Mouse (Mus musculus): ENCODE results near the gene Swi5.

Gene Swi5

GRCm38 (mm10) chr2:32287923-32288367 is at the start of gene Swi5:
Gene Swi5, minus strand, starts transcription at chr2:32288075.
- peak; percentile 98 for DNase-seq (ENCODE audit: extremely low read depth, low read depth)

- no peak for DNase-seq (ENCODE audit: extremely low read depth, low read depth)
Measured at GRCm38 (mm10) chr2:32335888-32336287, 48.0 kb upstream of the Swi5 start.

GRCm38 (mm10) chr2:32332159-32332558 is 44.3 kb upstream of the Swi5 start:
- no peak for DNase-seq (ENCODE audit: extremely low read depth, low read depth)

GRCm38 (mm10) chr2:32329531-32329930 is 41.7 kb upstream of the Swi5 start:
- DNase-seq (ENCODE audit: extremely low read depth, low read depth), result no peak

DNA sequence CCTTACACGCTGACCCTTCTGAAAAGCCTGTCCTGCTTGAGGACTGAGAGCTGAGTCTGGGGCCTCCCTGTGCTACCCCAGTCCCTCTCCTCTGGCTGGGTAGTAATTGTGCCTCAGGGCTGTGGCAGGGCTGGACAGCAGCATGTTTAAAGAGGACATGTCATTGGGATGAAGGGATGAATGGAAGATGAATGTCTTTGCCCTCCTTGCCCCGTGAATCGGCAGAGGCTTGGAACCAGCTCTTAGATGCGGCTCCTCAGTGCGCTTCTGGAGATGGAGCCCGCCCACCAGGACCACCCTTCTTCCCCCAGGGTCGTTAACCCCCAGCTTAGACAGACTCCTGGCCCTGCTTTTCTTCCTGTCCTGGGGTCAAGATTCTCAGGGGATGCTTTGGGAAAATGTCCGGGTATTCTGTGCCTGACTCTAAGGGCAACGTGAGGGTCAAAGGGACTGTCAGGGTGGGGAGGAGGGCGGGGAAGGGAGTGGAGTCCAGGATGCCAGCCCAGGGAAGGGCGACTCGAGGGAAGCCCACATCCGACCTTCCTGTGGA is 41.1 kb upstream of the Swi5 start:
- no peak for DNase-seq (ENCODE audit: extremely low read depth, low read depth)

GRCm38 (mm10) chr2:32327200-32327599 is 39.3 kb upstream of the Swi5 start:
- no peak for DNase-seq (ENCODE audit: extremely low read depth, low read depth)

DNA sequence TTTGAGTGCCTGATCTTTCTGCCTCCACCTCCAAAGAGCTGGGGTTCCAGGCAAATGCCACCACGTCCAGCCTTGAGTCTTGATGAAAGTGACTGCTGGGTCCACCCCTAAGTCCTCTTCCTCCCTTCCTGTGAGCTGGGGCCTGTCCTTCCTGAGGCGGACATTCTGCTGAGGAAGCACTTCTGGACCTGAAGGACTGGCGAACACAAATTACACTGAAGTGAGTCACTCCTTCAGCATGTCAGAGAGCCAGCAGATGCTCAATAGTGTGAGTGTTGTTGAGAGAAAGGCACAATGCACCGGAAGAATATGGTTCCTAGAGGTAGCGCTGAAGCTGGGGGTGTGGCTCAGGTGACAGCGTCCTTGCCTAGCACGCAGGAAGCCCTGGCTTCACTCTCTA is 37.5 kb upstream of the Swi5 start:
- no peak for DNase-seq (ENCODE audit: extremely low read depth, low read depth)

GRCm38 (mm10) chr2:32324322-32324721 is 36.4 kb upstream of the Swi5 start:
- DNase-seq (ENCODE audit: extremely low read depth, low read depth), result no peak

DNA sequence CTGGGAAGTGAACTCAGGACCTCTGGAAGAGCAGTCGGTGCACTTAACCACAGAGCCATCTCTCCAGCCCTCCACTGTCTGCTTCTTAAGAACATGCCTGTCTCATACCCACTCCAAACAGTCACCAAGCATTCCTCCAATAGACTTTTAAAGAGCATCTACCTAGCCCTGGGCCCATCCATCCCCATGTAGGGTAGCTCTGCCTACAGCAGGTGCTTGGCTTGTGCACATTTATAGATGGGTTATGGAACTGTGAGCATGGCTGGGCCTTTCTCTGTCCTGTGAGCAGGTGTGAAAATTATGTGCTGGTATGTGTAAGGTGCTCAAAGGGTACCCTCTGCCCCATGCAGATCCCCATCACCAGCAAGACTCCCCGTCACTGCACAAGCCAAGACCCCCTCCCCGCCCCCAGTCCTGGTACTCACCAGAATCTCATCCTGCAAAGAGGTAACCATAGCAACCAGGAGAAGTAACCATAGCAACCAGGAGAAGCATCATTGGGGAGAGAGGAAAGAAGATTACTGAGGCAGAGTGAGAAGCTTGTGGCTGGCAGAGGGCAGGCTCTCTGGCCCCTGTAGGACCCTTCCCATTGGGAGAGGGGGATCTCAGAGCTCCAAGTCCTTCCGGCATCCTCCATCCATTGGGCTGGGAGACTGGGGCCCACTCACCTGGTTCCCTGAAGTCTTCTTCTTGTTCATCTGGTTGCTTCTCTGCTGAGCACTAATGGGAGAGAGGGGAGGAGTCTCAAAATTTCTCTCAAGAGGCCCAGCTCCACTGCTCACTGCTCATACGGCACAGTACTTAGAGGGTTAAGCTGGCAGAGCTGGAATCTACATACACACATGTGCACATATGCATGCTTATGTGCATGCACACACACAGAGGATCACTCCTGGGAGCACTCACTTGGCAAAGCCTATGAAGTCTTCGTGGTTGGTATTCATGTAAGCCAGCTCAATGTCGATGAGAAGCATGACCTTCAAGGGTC is 35.2 kb upstream of the Swi5 start:
- no peak for DNase-seq (ENCODE audit: extremely low read depth, low read depth)

DNA sequence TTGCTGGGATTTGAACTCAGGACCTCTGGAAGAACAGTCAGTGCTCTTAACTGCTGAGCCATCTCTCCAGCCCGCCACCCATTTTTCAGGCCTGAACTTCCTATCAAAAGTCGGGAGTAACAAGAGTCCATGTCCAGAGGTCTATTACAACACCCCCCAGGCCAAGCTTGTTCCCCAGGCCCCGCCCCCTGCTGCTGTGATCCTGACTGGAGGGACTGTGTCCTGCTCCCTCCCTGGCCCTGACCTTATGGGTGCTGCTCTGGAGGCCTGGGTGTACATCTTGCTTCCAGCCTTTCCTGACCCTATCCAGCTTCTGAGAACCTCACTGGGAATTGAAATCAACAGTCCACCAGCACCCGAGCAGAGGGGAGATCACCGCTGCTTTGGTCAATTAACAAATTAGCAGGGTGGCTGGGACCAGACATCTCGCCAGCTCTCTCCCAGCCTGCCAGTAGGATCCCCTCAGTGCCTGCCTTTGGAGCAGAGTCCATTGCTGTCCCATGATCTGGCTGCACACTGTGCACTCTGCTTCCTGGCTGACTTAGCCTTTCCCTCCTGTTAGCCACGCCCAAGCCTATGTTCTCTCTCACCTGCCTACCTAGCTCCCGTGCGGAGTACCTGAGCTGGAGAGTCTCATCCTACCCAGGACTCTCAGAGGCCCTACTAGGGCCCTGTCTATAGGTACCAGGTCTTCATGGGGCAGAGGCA is 33.9 kb upstream of the Swi5 start:
- DNase-seq (ENCODE audit: extremely low read depth, low read depth), result no peak

- DNase-seq (ENCODE audit: extremely low read depth, low read depth), result no peak
Measured at GRCm38 (mm10) chr2:32320721-32321120, 32.8 kb upstream of the Swi5 start.

GRCm38 (mm10) chr2:32319586-32320580 is 32.0 kb upstream of the Swi5 start:
- no peak for DNase-seq (ENCODE audit: extremely low read depth, low read depth)

- no peak for DNase-seq (ENCODE audit: extremely low read depth, low read depth)
Measured at GRCm38 (mm10) chr2:32318709-32319585, 31.1 kb upstream of the Swi5 start.

- no peak for DNase-seq (ENCODE audit: extremely low read depth, low read depth)
Measured at GRCm38 (mm10) chr2:32317791-32318417, 30.0 kb upstream of the Swi5 start.

GRCm38 (mm10) chr2:32316887-32317656 is 29.2 kb upstream of the Swi5 start:
- no peak for DNase-seq (ENCODE audit: extremely low read depth, low read depth)

GRCm38 (mm10) chr2:32315751-32316150 is 27.9 kb upstream of the Swi5 start:
- DNase-seq (ENCODE audit: extremely low read depth, low read depth), result no peak

DNA sequence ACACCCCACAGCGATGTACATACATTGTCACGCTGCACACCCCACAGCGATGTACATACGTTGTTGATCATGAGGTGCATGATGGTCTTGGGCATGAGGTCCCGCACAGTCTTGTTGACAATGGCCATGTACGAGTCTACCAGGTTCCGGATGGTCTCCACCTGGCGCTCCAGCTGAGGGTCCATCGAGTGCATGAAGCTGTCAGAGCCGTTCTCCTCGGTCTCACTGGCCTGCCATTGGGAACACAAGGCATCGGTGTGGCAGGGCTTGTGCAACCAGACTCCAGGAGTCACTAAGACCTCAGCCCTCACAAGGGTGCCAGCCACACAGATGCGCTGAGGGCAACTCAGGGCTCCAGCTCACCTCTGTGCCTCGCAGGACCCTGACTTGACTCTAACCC is 27.0 kb upstream of the Swi5 start:
- no peak for DNase-seq (ENCODE audit: extremely low read depth, low read depth)

- peak; percentile 54 for DNase-seq (ENCODE audit: extremely low read depth, low read depth)
Measured at GRCm38 (mm10) chr2:32312318-32312964, 24.6 kb upstream of the Swi5 start.

Data from MEL-GATA-1-ER (cell line).